Mouse (Mus musculus): ENCODE measurements around the gene Ddx6.

GRCm38 (mm10) chr9:44606646-44607045 lies 2.0 kb downstream of the Ddx6 start:
- no peak for TF ChIP-seq CTCF (conservative IDR thresholded peaks at IDR 0.05; ENCODE audit: insufficient read depth, insufficient read length, low read depth, low read length)
- TF ChIP-seq POLR2A (IDR thresholded peaks at IDR 0.05; ENCODE audit: low read depth, low read length) = no peak
